Mouse (Mus musculus): ENCODE results near the gene Rps6kb2.

- no peak for TF ChIP-seq CTCF (IDR thresholded peaks at IDR 0.05; ENCODE audit: control insufficient read depth, insufficient read depth, insufficient replicate concordance, low read depth, low read length)
- TF ChIP-seq POLR2A (IDR thresholded peaks at IDR 0.05; ENCODE audit: control insufficient read depth, low read depth, low read length), result no peak
Observed at GRCm38 (mm10) chr19:4104675-4105194, 58.4 kb downstream of the Rps6kb2 start.
